ENCODE assay signal across 34 mouse cellular contexts in genomic region chr3:146671121-146671520, GRCm38 (mm10). TPM values are rescaled to one million over a fixed set of nuclear protein-coding genes. Genes with fewer than 3 reads are reported as not detected.
A peak's percentile ranks its signal among the peaks of the same experiment; 100 is the strongest.
DNase-seq lines count a peak whose midpoint lies in the region; ATAC-seq and TF ChIP-seq lines count a peak whose summit lies in the region.
"Had no signal": no experiment of that assay in that cellular context is flagged by ENCODE, and none has a peak within 500 bp of the region (broad histone marks: within the 10 kb centered on the region; RNA-seq: fewer than 3 reads in every experiment).

No protein-coding gene starts in this region.

- intact Hi-C loops in heart, postnatal 10 days (cut with DNase I), result no loop called here

- no peak for ATAC-seq in kidney, postnatal 0 days (replicated peaks; ENCODE audit: low FRiP score, low read depth)
- ATAC-seq in hindbrain, postnatal 0 days, result no peak
- ATAC-seq: forebrain, embryonic 13.5 days; midbrain, embryonic 15.5 days had no signal

- no peak overlapping the region for H3K4me3 ChIP-seq in heart, embryonic 10.5 days
- no peak overlapping the region for H3K4me3 ChIP-seq in kidney, postnatal 0 days (replicated peaks; ENCODE audit: low read depth, low read length)
- no peak overlapping the region for H3K4me3 ChIP-seq in hindbrain, postnatal 0 days (ENCODE audit: low read length)
- H3K4me3 ChIP-seq: embryonic facial prominence, embryonic 12.5 days; erythroblast, embryonic 14.5 days; forebrain, embryonic 13.5 days; kidney, embryonic 15.5 days; midbrain, embryonic 15.5 days; neural tube, embryonic 12.5 days had no signal

- H3K27ac ChIP-seq in heart, embryonic 10.5 days, result no peak overlapping the region
- no peak overlapping the region for H3K27ac ChIP-seq in kidney, postnatal 0 days
- no peak overlapping the region for H3K27ac ChIP-seq in hindbrain, postnatal 0 days
- H3K27ac ChIP-seq: embryonic facial prominence, embryonic 12.5 days; forebrain, embryonic 13.5 days; hindbrain, embryonic 14.5 days; kidney, embryonic 15.5 days; macrophage; midbrain, embryonic 15.5 days; neural tube, embryonic 12.5 days had no signal

- WGBS in heart, embryonic 10.5 days, result 69% methylated on average over 2 of the region's 2 CpGs
- WGBS in kidney, postnatal 0 days, result 59% methylated on average over 2 of the region's 2 CpGs
- WGBS in hindbrain, postnatal 0 days, result 52% methylated on average over 2 of the region's 2 CpGs

- no peak for TF ChIP-seq CTCF in kidney, postnatal 0 days (IDR thresholded peaks at IDR 0.05; ENCODE audit: low read depth)
- TF ChIP-seq CTCF in hindbrain, postnatal 0 days (IDR thresholded peaks at IDR 0.05; ENCODE audit: low read depth), result no peak

- H3K9ac ChIP-seq in kidney, postnatal 0 days (ENCODE audit: low read depth, low read length), result no peak overlapping the region
- no peak overlapping the region for H3K9ac ChIP-seq in hindbrain, postnatal 0 days (replicated peaks; ENCODE audit: low read length)
- H3K9ac ChIP-seq: embryonic facial prominence, embryonic 12.5 days; forebrain, embryonic 13.5 days; hindbrain, embryonic 14.5 days; kidney, embryonic 15.5 days; midbrain, embryonic 15.5 days; neural tube, embryonic 12.5 days had no signal

- no peaks in the 10 kb centered on the region for H3K9me3 ChIP-seq in heart, embryonic 10.5 days
- H3K9me3 ChIP-seq in kidney, postnatal 0 days (replicated peaks; ENCODE audit: low read length), result no peaks in the 10 kb centered on the region
- no peaks in the 10 kb centered on the region for H3K9me3 ChIP-seq in hindbrain, postnatal 0 days (ENCODE audit: low read length)
- H3K9me3 ChIP-seq: embryonic facial prominence, embryonic 12.5 days; forebrain, embryonic 13.5 days; kidney, embryonic 15.5 days; midbrain, embryonic 15.5 days; neural tube, embryonic 12.5 days had no signal

- no peaks in the 10 kb centered on the region for H3K36me3 ChIP-seq in heart, embryonic 10.5 days
- H3K36me3 ChIP-seq in kidney, postnatal 0 days (ENCODE audit: insufficient read depth, low read length), result no peaks in the 10 kb centered on the region
- H3K36me3 ChIP-seq in hindbrain, postnatal 0 days (ENCODE audit: insufficient read depth, low read length), result no peaks in the 10 kb centered on the region
- H3K36me3 ChIP-seq: embryonic facial prominence, embryonic 12.5 days; kidney, embryonic 15.5 days; midbrain, embryonic 15.5 days; neural tube, embryonic 12.5 days had no signal

- peak; percentile 96 for DNase-seq in heart, adult 11 months
- no peak for DNase-seq in heart, embryonic 10.5 days (ENCODE audit: low spot score)
- DNase-seq in kidney, postnatal 0 days (ENCODE audit: low spot score), result peak; percentile 45
- no peak for DNase-seq in kidney, adult 8-10 months
- peak; percentile 18 for DNase-seq in gastrocnemius, adult 18-20 months (ENCODE audit: low spot score)
- peak; percentile 46 to 58 for DNase-seq in heart, postnatal 10 days
- DNase-seq in c-Kit-positive CD71-positive TER-119-positive erythroid progenitor cells, embryonic 14.5 days (ENCODE audit: low spot score), result no peak
- no peak for DNase-seq in hindbrain, postnatal 0 days (ENCODE audit: low spot score)
- DNase-seq: cerebellum, adult 18-20 months; cerebellum, postnatal 25 days; layer of hippocampus, postnatal 36 days; retina, postnatal 1 day; right cerebral cortex, postnatal 25 days; spleen, adult 18-20 months; thymus, postnatal 14 days had no signal

- H3K27me3 ChIP-seq in heart, embryonic 10.5 days (ENCODE audit: insufficient read depth, poor library complexity, severe bottlenecking), result no peaks in the 10 kb centered on the region
- H3K27me3 ChIP-seq in kidney, postnatal 0 days (ENCODE audit: insufficient read depth, low read length), result no peaks in the 10 kb centered on the region
- H3K27me3 ChIP-seq in hindbrain, postnatal 0 days (ENCODE audit: insufficient read depth, low read length), result no peaks in the 10 kb centered on the region
- H3K27me3 ChIP-seq: embryonic facial prominence, embryonic 12.5 days; forebrain, embryonic 13.5 days; kidney, embryonic 15.5 days; midbrain, embryonic 15.5 days; neural tube, embryonic 12.5 days had no signal

- H3K4me1 ChIP-seq in heart, embryonic 10.5 days, result no peaks in the 10 kb centered on the region
- no peaks in the 10 kb centered on the region for H3K4me1 ChIP-seq in kidney, postnatal 0 days (replicated peaks; ENCODE audit: insufficient read depth, low read length)
- H3K4me1 ChIP-seq in hindbrain, postnatal 0 days (ENCODE audit: insufficient read depth, low read length), result no peaks in the 10 kb centered on the region
- H3K4me1 ChIP-seq: embryonic facial prominence, embryonic 12.5 days; forebrain, embryonic 13.5 days; kidney, embryonic 15.5 days; midbrain, embryonic 15.5 days; neural tube, embryonic 12.5 days had no signal

- no peak overlapping the region for H3K4me2 ChIP-seq in kidney, postnatal 0 days (ENCODE audit: low read length)
- no peak overlapping the region for H3K4me2 ChIP-seq in hindbrain, postnatal 0 days (ENCODE audit: low read depth, low read length)
- H3K4me2 ChIP-seq: embryonic facial prominence, embryonic 12.5 days; forebrain, embryonic 13.5 days; hindbrain, embryonic 14.5 days; kidney, embryonic 15.5 days; midbrain, embryonic 15.5 days; neural tube, embryonic 12.5 days had no signal

RNA-seq across cellular contexts. Expression of gene Samd13, which starts 14.3 kb away (rescaled TPM):
- 0.84 and 2.0 TPM in 2 replicates for polyA plus RNA-seq in heart, embryonic 10.5 days (2016; fragmentation: Nextera tagmentation; extraction: Ambion mirVana)
- 0.63 and 1.2 TPM in 2 replicates for polyA plus RNA-seq in kidney, postnatal 0 days (2015; fragmentation: Nextera tagmentation; extraction: Ambion mirVana)
- total RNA-seq in gastrocnemius, adult 18-20 months (2021), result under 1 TPM; 0.64 to 0.95 TPM
- 1 to 10 TPM; 1.8 TPM for total RNA-seq in heart, postnatal 10 days (2021)
- 0.36 and 0.89 TPM in 2 replicates for total RNA-seq in hindbrain, postnatal 0 days (2014; rRNA removed)
- 0.45 and 0.46 TPM in 2 replicates for polyA plus RNA-seq in hindbrain, postnatal 0 days (2015; fragmentation: Nextera tagmentation; extraction: Ambion mirVana)
- total RNA-seq: layer of hippocampus, postnatal 36 days; liver, adult 2 months had no signal
- polyA plus RNA-seq: erythroblast, embryonic 14.5 days; liver, adult 2 months; macrophage; testis, adult 2 months had no signal

RNA-seq across cellular contexts. Expression of gene 4930503B20Rik, which starts 20.0 kb away (rescaled TPM):
- polyA plus RNA-seq in heart, embryonic 10.5 days (2016; fragmentation: Nextera tagmentation; extraction: Ambion mirVana), result 0.11 TPM in 1 of 2 replicates, not detected in the other
- not detected in 2 replicates for polyA plus RNA-seq in kidney, postnatal 0 days (2015; fragmentation: Nextera tagmentation; extraction: Ambion mirVana)
- not detected for total RNA-seq in gastrocnemius, adult 18-20 months (2021)
- not detected for total RNA-seq in heart, postnatal 10 days (2021)
- total RNA-seq in hindbrain, postnatal 0 days (2014; rRNA removed), result not detected in 2 replicates
- polyA plus RNA-seq in hindbrain, postnatal 0 days (2015; fragmentation: Nextera tagmentation; extraction: Ambion mirVana), result not detected in 2 replicates
- total RNA-seq: adrenal gland, postnatal 4 days; gastrocnemius, postnatal 4 days; layer of hippocampus, postnatal 36 days; left cerebral cortex, postnatal 10 days; liver, adult 2 months had no signal
- polyA plus RNA-seq: embryonic facial prominence, embryonic 12.5 days; erythroblast, embryonic 14.5 days; forebrain, embryonic 13.5 days; hindbrain, embryonic 14.5 days; intestine, embryonic 14.5 days; kidney, embryonic 15.5 days; limb, embryonic 11.5 days; liver, adult 2 months; liver, embryonic 16.5 days; lung, embryonic 16.5 days; macrophage; midbrain, embryonic 15.5 days; neural tube, embryonic 12.5 days had no signal

RNA-seq across cellular contexts. Expression of gene Dnase2b, which starts 55.7 kb away (rescaled TPM):
- 0.05 TPM in 1 of 2 replicates, not detected in the other for polyA plus RNA-seq in heart, embryonic 10.5 days (2016; fragmentation: Nextera tagmentation; extraction: Ambion mirVana)
- not detected in 2 replicates for polyA plus RNA-seq in kidney, postnatal 0 days (2015; fragmentation: Nextera tagmentation; extraction: Ambion mirVana)
- total RNA-seq in gastrocnemius, adult 18-20 months (2021), result not detected
- total RNA-seq in heart, postnatal 10 days (2021), result not detected
- not detected in 2 replicates for total RNA-seq in hindbrain, postnatal 0 days (2014; rRNA removed)
- polyA plus RNA-seq in hindbrain, postnatal 0 days (2015; fragmentation: Nextera tagmentation; extraction: Ambion mirVana), result not detected in 2 replicates
- total RNA-seq: layer of hippocampus, adult 8-10 months; layer of hippocampus, postnatal 36 days; left cerebral cortex, postnatal 10 days had no signal
- polyA plus RNA-seq: embryonic facial prominence, embryonic 12.5 days; erythroblast, embryonic 14.5 days; forebrain, embryonic 13.5 days; heart, embryonic 16.5 days; hindbrain, embryonic 14.5 days; intestine, embryonic 14.5 days; limb, embryonic 11.5 days; lung, embryonic 16.5 days; macrophage; midbrain, embryonic 15.5 days; neural tube, embryonic 12.5 days; testis, adult 2 months had no signal

Comparison
In these comparisons a context has a peak if more than half of its experiments do, and no peak if none do; other contexts are left out.
1. DNase-seq: peak in heart, adult 11 months (single experiment), kidney, postnatal 0 days (single experiment), gastrocnemius, adult 18-20 months (single experiment) and heart, postnatal 10 days (2 of 2); none in heart, embryonic 10.5 days (single experiment), kidney, adult 8-10 months (0 of 2), c-Kit-positive CD71-positive TER-119-positive erythroid progenitor cells, embryonic 14.5 days (single experiment) and hindbrain, postnatal 0 days (single experiment).